Mouse (Mus musculus) layer of hippocampus, postnatal 14 days (tissue): ENCODE measurements at regions not wholly inside any gene's neighbourhood (a gene's known extent, or its start where the extent isn't known, plus 50 kb on each side); places are given as distances from the start of the nearest gene placed in this dataset.

Source experiments
- DNase-seq, 2 experiments: peaks; one replicate each; pipeline ENCODE4 v3.0.0; 2021 to 2022; ENCODE audit warnings: low spot score in 2 of 2, mixed read lengths in 1 of 2

- no peak for DNase-seq
Observed at GRCm38 (mm10) chr16:54770871-54771270, 526.9 kb downstream of the Zpld1 start.

DNA sequence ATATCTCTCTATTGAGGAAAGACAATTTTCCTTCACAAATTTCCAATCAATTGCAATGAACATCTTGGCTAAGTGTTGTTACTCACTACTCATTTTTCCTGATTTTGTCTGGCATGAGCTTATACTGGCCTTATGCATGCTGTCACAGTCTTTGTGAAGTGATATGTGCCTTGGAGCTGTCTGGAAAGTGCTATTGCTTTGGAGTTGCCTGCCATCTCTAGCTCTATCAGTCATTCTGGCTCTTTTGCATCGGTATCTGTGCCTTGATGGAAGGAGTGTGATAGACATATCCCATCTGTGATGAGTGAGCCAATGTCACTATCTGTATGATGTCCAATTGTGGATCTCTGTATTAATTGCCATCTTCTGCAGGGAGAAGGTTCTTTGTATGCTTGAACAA, 553.6 kb downstream of the Zpld1 start:
- DNase-seq, result peak in 1 of 2 experiments; percentile 40

DNA sequence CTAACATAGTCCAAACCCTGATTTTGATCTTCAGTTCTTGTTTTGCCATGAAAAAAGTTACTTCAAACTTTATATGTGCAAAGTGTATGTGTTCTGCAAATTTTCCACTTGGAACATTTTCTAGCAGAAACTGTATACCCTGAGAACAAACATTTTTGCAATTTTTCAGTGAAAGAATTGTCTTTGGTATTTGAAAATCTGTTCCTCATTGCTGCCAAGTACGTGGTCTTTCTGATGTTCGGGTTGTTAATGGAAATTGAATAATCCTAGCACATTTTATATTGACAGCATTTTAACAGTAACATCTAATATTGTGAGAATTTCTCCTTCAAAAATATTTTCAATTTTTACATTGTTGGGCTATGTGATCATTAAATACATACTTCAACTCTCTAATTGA, 564.3 kb downstream of the Zpld1 start:
- DNase-seq, result peak in 1 of 2 experiments; percentile 65

DNA sequence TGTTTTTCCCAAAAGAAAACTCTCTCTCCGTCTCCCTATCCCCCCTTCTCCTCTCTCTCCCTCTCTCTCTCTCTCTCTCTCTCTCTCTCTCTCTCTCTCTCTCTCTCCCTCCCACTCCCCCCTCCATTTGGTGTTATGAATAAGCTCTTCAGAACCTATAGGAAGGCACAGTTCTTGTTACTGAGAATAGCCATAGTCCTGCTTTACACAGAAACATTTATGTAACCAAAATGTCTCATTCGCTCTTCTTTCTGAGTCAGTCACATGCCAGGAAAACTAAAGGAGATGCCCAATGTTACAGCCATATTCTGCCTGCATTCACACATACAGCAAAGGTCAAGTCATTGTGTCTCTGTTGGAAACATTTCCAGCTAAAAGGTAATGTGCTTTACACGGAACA, 589.9 kb downstream of the Zpld1 start:
- no peak for DNase-seq

DNA sequence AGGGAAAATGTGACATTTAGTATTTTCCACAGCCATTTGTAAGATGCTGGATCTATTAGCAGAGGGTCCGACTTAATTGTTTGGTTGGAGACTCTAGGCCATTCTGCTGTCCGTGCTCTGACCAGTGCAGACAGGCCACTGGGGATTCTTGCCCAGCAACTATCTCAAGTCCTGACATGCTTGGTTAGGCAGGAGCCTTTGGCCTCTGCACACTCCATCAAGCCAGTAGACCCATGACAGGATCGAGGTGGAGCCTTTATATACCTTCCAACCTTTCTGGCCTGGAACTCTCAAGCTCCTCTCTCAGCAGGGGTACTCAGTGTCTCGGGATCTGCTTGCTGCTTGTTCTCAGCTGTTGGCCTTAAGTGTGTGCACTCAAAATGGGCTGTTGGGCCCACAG, 615.0 kb downstream of the Zpld1 start:
- DNase-seq, result no peak

GRCm38 (mm10) chr16:54648728-54649525, 648.9 kb downstream of the Zpld1 start:
- DNase-seq, result peak in 1 of 2 experiments; percentile 4

GRCm38 (mm10) chr16:54647821-54648220, 650.0 kb downstream of the Zpld1 start:
- no peak for DNase-seq

GRCm38 (mm10) chr16:54646252-54646651, 651.5 kb downstream of the Zpld1 start:
- no peak for DNase-seq

DNA sequence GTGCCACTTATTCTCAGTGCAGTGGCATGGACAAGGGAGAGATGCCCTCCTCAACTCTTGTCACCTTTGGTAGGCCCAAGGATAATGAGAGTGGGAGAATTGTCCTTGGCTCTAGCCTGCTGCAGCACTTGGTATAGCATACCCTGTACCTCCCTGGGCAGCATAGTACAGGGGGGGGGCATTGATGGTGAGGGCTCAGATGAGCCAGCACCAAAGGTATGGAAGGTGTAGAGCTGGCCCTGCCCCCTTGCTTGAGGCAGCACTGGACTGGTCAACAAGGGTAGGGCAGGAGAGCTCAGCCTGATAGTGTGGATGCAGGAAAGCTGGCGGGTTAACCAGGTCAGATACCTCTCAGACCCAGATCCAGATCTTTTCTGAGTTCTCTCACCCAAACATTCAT, 668.6 kb downstream of the Zpld1 start:
- DNase-seq, result no peak

GRCm38 (mm10) chr16:54592643-54593042, 705.1 kb downstream of the Zpld1 start:
- DNase-seq, result peak in 1 of 2 experiments; percentile 12
